Mouse (Mus musculus): ENCODE results near the gene Ccdc152.

Ccdc152 gene

GRCm38 (mm10) chr15:3303426-3303825 lies at the start of gene Ccdc152:
TSS of gene Ccdc152 (minus strand) at chr15:3303526.
- no peak for DNase-seq (ENCODE audit: extremely low spot score, low read depth, low spot score)

- no peak for DNase-seq (ENCODE audit: extremely low spot score, low read depth, low spot score)
Measured at GRCm38 (mm10) chr15:3349306-3350064, 46.2 kb upstream of the Ccdc152 start.

GRCm38 (mm10) chr15:3346682-3347081 lies 43.4 kb upstream of the Ccdc152 start:
- no peak for DNase-seq (ENCODE audit: extremely low spot score, low read depth, low spot score)

- no peak for DNase-seq (ENCODE audit: extremely low spot score, low read depth, low spot score)
Measured at GRCm38 (mm10) chr15:3344555-3344954, 41.2 kb upstream of the Ccdc152 start.

GRCm38 (mm10) chr15:3341806-3342582 lies 38.7 kb upstream of the Ccdc152 start:
- no peak for DNase-seq (ENCODE audit: extremely low spot score, low read depth, low spot score)

DNA sequence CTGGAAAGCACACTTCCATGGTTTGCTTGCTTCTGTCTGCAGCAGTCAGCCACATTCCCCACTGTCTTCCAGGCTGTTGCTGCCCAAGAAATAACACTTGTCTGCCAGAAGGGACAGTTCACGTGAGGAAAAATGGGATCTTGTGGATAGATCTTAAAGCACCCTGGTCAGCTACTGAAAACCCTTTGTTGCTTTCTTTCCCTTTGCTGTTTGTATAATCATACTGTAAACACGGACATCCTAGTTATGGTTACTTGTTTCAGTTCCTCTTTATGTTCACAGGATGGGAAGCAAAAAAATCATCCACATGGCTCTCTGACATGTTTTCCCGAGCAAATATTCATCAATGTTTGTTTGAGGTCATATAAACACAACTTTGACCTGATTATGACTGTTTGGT lies 36.5 kb upstream of the Ccdc152 start:
- no peak for DNase-seq (ENCODE audit: extremely low spot score, low read depth, low spot score)

- DNase-seq (ENCODE audit: extremely low spot score, low read depth, low spot score) = no peak
Measured at GRCm38 (mm10) chr15:3332517-3332916, 29.2 kb upstream of the Ccdc152 start.

GRCm38 (mm10) chr15:3331813-3332212 lies 28.5 kb upstream of the Ccdc152 start:
- DNase-seq (ENCODE audit: extremely low spot score, low read depth, low spot score) = no peak

- no peak for DNase-seq (ENCODE audit: extremely low spot score, low read depth, low spot score)
Measured at GRCm38 (mm10) chr15:3330291-3330690, 27.0 kb upstream of the Ccdc152 start.

DNA sequence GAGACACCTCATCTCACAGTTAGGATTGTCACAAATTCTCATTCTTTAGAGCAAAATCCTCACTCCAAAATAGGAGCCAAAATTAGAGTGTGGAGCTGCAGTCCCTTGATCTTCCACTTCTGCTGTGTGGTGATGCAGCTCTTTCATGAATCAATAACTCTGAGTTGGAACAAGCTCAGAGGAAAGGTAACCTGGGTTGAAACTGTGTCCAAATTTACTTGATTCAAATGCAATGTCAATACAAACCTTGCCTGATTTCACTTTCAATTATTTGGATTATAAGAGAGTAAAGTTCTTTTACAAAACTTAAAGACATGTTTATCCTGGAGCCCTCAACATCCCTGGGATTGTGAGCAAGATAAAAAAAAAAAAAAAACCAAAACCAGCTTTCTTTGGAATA lies 19.7 kb upstream of the Ccdc152 start:
- DNase-seq (ENCODE audit: extremely low spot score, low read depth, low spot score) = no peak

GRCm38 (mm10) chr15:3319929-3320328 lies 16.6 kb upstream of the Ccdc152 start:
- DNase-seq (ENCODE audit: extremely low spot score, low read depth, low spot score) = no peak

DNA sequence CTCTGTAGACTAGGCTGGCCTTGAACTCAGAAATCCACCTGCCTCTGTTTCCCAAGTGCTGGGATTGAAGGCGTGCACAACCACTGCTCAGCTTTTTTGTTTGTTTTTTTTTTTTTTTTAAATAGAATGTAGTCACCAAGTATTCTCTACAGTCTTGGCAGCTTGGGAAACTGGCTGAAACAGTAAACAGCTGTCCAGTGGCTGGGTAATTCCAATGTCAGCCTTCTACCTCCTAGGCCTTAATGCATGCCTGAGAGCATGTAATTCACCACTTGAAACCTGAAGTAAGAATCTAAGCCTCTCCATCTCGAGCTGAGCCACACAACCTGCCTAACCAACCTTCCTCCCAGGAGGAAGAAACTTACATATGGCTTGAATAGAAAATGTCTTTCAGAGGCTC lies 13.3 kb upstream of the Ccdc152 start:
- DNase-seq (ENCODE audit: extremely low spot score, low read depth, low spot score) = no peak

GRCm38 (mm10) chr15:3312937-3313336 lies 9.6 kb upstream of the Ccdc152 start:
- no peak for DNase-seq (ENCODE audit: extremely low spot score, low read depth, low spot score)

GRCm38 (mm10) chr15:3309856-3310255 lies 6.5 kb upstream of the Ccdc152 start:
- DNase-seq (ENCODE audit: extremely low spot score, low read depth, low spot score) = no peak

DNA sequence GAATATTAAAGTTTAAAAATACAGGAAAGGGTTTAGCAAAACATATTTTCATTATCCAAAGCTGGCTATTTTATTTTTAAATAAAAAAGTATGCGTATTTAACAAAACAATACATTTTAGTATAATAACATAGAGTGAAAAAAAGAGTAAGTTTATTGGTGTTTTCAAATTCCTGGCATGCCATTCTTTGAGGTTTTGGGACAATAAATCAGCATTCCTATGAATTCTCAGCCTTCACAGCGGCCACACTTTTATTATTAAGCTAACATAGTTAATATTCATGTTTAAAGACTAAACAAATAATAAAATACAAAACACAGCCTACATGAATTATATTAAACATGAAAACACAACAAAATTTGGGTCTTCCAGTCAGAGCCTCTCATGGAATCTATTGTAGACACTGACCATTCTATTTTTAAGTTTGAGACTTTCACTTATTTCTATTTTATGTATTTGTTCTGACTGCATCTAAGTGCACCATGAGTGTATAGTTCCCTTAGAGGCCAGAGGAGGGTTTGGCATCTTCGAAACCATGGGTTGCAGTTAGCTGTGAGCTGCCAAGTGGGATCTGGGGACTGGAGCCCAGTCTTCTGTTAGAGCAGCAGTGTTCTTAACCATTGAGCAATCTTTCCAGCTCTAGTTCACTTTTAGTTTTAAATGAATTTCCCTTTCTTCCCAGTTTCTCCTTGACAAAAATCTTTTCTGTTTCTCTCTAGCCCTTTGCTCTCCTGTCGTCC lies 2.8 kb downstream of the Ccdc152 start:
- DNase-seq (ENCODE audit: extremely low spot score, low read depth, low spot score) = no peak

GRCm38 (mm10) chr15:3297615-3298014 lies 5.7 kb downstream of the Ccdc152 start:
- no peak for DNase-seq (ENCODE audit: extremely low spot score, low read depth, low spot score)

DNA sequence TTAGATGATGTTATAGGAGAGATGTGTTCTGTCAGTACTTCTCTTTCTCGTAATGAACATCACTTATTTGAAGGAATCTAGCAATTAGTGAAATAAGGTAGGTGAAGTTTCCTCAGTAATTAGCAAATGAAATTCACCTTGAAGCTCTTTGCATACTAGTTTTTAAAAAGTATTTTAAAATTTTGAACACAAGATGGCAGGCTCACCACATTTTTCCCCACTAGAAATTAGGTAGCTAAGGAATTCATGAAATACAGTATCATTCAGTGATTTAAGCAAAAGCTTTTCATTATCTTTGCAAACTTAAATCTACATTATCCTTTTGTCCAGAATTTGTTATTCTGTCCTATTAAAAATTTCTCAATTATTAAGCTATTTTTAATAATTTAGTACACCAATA lies 7.3 kb downstream of the Ccdc152 start:
- DNase-seq (ENCODE audit: extremely low spot score, low read depth, low spot score) = no peak

DNA sequence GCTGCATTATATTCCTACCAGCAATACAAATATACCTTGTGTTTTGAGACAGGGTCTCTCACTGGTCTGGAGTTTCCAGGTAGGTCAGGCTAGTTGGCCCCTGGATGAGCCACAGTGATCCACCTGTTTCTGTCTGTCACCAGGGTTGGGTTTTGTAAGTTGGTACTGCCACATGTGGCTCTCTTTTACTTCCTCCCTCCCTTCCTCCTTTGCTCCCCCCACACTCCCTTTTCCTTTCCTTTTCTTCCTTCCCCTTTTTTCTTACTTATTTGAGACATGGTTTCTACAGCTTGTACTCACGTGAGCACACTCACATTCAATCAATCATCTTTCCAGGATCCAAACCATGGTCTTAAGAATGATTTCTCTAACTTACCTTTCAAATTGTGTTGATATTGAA lies 9.8 kb downstream of the Ccdc152 start:
- no peak for DNase-seq (ENCODE audit: extremely low spot score, low read depth, low spot score)

DNA sequence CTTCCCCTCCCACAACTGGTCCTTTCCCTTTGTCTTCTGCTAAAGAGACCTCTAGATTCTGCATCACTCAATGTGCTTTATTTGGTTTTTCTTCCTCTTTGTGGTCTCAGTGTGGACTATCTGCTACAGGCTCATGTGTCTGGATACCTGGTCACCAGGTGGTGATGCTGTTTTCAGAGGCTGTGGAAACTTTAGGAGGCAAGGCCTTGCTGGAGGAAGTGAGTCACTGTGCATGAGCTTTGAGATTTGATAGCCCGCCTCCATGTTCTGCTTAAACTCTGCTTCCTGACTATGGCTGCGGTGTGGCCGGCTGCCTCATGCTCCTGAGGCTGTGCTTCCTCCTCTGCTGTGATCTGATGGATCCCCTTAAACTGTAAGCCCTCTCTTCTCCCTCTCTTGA lies 12.9 kb downstream of the Ccdc152 start:
- DNase-seq (ENCODE audit: extremely low spot score, low read depth, low spot score) = no peak

GRCm38 (mm10) chr15:3286032-3286431 lies 17.3 kb downstream of the Ccdc152 start:
- no peak for DNase-seq (ENCODE audit: extremely low spot score, low read depth, low spot score)

DNA sequence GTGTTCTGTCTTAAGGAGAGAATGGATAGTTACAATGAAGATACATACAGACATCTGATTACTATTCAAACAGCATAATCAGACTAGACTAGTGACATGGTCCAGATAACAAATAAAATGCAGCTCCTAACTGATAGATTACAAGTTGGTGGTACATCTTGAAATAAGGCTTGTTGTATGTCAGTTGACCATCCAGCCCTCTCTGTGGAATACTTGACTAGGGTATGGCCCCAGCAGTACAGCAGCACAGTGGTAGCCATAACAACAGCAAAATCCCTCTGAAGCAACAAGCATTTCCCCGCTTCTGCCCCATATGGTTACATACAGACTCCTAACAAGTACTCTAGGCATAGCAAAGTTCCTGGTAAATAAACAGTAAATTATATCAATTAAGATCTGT lies 21.6 kb downstream of the Ccdc152 start:
- no peak for DNase-seq (ENCODE audit: extremely low spot score, low read depth, low spot score)

DNA sequence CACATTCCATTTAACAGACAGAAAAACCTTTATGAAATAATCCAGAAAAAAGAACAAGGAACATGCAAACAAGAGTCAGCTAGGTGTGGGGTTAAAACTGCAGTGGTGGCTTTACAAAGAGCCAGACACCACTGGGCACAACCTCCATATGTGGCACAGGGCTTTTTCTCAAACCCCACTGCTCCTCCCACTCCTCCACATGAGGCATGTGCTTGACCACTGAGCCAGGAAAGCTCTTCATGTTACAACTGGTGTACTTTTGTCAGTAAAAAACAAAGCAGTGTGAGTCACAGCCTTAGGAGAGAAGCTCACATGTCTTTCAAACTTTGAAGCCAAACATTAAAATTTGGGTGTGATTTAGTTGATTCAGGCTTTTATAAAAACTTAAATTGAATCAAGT lies 22.1 kb downstream of the Ccdc152 start:
- no peak for DNase-seq (ENCODE audit: extremely low spot score, low read depth, low spot score)

Measured in hindlimb bud, embryonic 11.5 days (tissue).